Mouse (Mus musculus): ENCODE data around the gene Mki67.

Gene Mki67

GRCm38 (mm10) chr7:135715642-135716444 lies at the start of gene Mki67:
Gene Mki67, minus strand, starts transcription at chr7:135716361.
- peak; percentile 23; the same call in 1 of the 2 replicates for ATAC-seq (ENCODE audit: low TSS enrichment)

GRCm38 (mm10) chr7:135763311-135763710 lies 47.1 kb upstream of the Mki67 start:
- no peak for ATAC-seq (ENCODE audit: low TSS enrichment)

GRCm38 (mm10) chr7:135758754-135759510 lies 42.8 kb upstream of the Mki67 start:
- no peak for ATAC-seq (ENCODE audit: low TSS enrichment)

- no peak for ATAC-seq (ENCODE audit: low TSS enrichment)
These were observed 42.0 kb upstream of the Mki67 start for GRCm38 (mm10) chr7:135758171-135758570.

DNA sequence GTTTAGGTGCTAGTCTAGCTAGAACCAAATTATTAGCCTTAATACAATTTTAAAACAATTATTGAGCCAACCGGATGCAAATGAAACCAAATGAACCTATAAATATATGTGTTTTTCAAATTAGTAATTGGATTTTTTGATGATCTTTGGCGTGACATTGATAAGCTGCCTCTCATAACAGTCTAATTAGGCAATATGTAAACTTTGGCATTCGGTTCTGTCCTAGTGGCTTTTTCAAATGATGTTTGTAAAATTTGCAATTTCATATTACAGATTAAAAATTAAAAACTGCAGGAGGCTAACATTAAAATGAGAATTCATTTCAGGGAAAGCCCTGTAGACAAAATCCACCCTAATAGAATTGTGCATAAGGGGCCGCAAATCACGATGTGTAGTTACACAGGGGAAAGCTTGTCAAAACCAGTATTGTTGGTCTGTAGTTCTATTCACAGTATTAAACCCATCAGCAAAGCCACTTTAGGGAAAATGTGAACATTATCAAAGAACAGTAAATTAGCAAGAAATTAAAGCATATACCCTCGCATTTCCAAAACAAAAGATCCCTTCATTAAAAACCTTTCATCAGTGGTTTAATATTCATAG lies 40.9 kb upstream of the Mki67 start:
- ATAC-seq (ENCODE audit: low TSS enrichment) = no peak

- ATAC-seq (ENCODE audit: low TSS enrichment) = no peak
These were observed 32.8 kb upstream of the Mki67 start for GRCm38 (mm10) chr7:135748986-135749385.

- no peak for ATAC-seq (ENCODE audit: low TSS enrichment)
These were observed 30.9 kb upstream of the Mki67 start for GRCm38 (mm10) chr7:135747072-135747471.

- ATAC-seq (ENCODE audit: low TSS enrichment) = no peak
These were observed 30.4 kb upstream of the Mki67 start for GRCm38 (mm10) chr7:135746528-135746927.

- ATAC-seq (ENCODE audit: low TSS enrichment) = no peak
These were observed 28.9 kb upstream of the Mki67 start for GRCm38 (mm10) chr7:135745091-135745490.

DNA sequence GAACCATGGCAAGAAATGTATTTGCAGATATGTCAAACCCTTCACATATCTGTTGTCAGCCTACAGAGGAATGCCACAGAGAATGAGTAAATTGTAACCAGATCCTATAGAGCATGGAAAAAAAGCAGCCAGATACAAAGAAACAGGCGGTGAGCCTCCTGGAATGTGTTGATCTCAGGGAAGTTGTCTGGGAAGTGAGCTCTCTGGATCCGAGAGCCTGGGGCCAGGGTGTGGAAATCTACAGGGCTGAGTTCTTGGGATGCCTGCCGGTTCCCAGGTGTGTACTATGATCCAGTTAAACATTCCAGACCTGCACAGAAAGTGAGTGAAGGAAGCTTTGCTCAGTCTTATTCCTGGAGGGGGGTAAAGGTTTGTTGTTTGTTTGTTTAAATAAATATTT lies 24.3 kb upstream of the Mki67 start:
- ATAC-seq (ENCODE audit: low TSS enrichment) = no peak

DNA sequence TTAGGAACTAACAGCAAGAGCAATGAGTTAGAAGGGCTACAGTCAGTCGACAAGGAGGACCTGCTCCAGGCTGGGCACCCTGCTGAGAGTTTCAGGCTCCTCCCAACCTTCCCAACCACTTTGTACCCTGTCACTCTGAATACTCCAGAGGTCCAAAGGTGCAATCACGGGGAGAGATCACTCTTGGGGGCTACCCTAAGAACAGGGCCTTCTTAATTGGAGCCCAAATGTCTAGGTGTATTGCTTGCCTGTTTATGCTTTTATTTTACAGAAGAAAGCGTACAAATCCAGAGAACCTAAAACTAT lies 20.4 kb upstream of the Mki67 start:
- no peak for ATAC-seq (ENCODE audit: low TSS enrichment)

DNA sequence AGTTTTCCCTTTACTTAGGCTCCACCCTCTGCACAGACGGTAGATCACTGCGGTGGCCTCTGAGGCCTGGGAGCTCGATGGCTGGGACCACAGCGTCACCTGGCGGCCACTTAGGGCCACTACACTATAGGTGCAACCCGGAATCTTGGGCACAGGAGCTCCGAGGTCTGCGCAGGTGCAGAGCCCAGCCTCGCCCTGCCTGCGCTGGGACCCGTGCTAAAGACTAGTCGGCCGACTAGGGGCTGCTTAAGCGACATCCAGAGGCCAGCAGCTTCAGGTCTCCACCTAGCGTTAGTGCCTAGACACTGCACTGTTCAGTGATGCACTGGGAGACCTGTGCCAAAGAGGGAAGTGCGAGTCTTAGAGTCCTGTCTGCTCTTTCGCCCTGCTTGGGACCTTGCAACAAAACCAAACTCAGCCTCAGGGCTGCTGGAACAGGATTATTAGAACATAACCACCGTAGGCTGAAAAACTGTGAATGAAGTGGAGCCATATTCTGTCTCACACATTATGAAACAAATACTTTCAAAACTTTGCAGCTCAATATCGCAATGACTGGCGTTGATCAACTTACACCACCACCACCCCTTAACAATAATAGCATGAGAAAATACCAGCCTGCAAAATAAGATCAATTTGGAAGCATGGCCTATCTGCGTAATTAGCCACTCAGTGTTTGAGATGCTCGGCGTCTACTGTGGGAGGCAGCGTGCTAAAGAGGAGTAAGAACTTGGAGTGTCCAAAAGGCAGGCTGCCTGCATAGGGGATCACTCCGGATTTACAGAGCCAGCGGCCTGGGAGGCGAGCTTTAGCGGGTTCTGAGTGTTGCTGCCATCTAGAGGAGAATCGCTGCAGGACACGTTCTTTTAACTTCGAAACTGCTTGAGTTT lies 19.8 kb upstream of the Mki67 start:
- peak; percentile 94 for ATAC-seq (ENCODE audit: low TSS enrichment)

DNA sequence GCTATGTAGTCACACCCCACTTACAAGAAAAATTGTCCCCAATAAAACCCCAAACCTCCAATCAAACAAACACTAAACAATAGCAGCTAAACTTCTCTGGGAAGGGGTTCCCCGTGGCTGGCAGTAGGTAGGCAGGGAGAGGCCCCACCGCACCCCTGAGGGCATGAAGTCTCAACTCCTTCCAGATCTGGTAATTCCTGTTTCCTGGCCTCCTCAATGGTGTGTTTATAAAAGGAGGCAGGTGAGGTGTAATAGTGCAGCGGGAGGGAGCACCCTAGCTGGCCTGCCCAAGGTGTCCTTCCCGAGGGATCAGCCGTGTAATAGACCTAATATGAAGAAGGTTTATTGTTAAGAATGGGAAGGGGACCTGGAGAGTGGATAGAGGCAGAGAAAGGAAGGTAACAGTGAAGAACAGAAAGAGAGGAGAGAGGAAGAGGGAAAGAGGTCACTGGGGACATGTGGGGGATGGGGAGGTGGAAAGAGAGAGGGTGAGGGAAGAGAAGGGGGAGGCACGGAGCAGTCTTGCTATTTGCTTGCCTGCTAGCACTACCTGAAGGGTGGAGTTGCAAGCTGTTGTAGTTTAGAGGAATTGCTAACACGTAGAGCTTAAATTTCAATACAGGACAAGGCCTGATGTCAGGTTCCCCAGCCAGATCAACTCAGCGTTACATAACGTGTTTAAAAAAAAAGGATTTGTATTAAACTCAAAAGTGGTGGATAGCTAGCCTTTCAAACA lies 18.9 kb upstream of the Mki67 start:
- no peak for ATAC-seq (ENCODE audit: low TSS enrichment)

DNA sequence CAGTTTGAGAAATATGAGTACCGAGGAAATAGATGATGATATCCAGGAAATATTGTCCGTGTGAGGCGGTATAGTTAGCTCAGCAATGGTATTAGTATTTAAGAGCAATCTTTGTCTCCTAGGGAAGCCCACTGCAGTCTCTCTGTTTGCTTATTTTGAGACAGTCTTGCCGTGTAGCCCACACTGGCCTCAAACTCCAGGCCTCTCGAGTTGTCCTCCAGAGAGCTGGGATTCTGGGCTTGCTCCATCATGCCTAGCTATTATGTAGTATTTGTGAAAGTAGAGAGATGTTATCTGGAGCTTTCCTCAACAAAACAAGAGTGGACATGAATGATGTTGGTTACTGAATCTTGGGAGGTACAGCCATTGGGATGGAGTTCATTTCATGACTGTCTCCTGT lies 18.2 kb upstream of the Mki67 start:
- ATAC-seq (ENCODE audit: low TSS enrichment) = no peak

DNA sequence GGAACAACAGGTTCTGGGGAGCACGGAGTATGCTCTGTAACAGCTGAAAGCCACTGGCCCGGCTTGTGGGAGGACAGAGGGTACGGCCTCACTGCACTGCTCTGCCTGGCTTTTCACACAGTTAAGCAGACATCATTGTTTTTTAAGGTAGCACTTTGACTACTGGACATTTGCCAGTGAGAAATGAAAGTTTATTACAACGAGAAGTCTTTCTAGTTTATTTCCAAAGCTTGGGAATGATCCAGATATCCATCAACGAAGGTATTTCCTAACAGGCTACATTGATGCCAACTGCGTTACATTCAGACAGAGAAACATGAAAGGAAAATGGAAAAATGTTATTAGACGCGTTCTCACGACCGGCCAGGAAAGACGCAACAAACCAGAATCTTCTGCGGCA lies 11.9 kb upstream of the Mki67 start:
- no peak for ATAC-seq (ENCODE audit: low TSS enrichment)

DNA sequence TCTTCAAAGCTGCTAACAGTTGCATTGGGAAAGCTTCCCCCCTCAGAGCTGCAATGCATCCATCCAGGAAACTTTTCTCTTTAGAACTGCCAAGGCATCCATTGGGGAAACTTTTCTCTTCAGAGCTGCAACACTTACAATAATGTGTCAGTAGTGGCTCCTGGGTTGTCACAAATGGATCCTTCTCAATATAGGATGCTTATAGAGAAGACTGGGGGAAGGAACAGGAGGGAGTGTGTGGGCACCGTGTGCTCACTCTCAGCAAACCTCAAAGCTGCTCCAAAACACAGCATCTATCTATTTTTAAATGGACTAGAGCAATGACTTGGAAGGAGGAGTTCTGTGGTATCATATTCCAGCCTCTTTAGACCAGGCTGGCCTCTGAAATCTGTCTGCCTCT lies 10.5 kb upstream of the Mki67 start:
- peak; percentile 91 for ATAC-seq (ENCODE audit: low TSS enrichment)

GRCm38 (mm10) chr7:135723672-135724341 lies 7.6 kb upstream of the Mki67 start:
- no peak for ATAC-seq (ENCODE audit: low TSS enrichment)

DNA sequence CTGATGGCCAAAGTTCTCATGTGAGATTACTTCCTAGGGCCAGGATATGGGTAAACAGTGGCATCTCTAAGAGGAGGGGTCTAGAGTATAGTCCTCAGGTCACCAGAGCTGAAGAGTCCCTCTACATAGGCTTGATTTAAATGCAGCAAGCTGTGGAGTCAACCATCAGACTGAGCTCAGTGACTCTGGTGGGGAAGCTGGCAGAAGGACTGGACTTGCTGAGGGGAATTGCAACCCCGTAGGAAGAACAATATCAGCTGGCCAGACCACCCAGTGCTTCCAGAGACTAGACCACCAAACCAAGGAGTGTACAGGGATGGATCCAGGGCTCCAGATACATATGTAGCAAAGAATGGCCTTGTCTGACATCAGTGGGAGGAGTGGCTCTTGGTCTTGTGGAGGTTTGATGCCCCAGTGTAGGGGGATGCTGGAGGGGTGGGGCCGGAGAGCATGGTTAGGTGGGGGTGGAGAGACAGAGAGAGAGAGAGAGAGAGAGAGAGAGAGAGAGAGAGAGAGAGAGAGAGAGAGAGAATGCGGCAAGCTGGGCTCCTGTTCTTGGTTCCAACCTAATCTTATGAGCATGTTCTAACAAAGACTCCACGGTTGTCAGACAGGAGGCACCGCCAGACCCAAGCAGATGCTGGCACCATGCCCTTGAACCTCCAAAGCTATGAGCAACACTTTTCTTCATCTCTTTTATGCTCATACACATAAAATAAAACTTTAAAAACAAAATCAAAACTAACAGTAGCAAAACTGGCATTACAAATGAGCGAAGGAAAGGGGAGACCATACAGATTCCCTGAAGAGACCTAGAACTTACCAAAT lies 6.1 kb upstream of the Mki67 start:
- no peak for ATAC-seq (ENCODE audit: low TSS enrichment)

- no peak for ATAC-seq (ENCODE audit: low TSS enrichment)
These were observed 5.4 kb upstream of the Mki67 start for GRCm38 (mm10) chr7:135721436-135721992.

Data from frontal cortex, adult (tissue).